Mouse (Mus musculus): ENCODE data around the gene Rabep2.
A peak's percentile ranks its signal among the peaks of the same experiment; 100 is the strongest.
"Not testable (repeated sequence)": the region's sequence is repeated elsewhere in the genome, so short reads cannot be mapped to it uniquely, and the experiment has no call there.

The Rabep2 gene

GRCm38 (mm10) chr7:126428631-126429502 lies at the start of gene Rabep2:
Gene Rabep2 (plus strand): TSS chr7:126428759.
- DNase-seq (ENCODE audit: low spot score), result peak; percentile 87

GRCm38 (mm10) chr7:126383565-126383964 lies 45.0 kb upstream of the Rabep2 start:
- no peak for DNase-seq (ENCODE audit: low spot score)

GRCm38 (mm10) chr7:126388185-126388584 lies 40.4 kb upstream of the Rabep2 start:
- no peak for DNase-seq (ENCODE audit: low spot score)

- not testable (repeated sequence) for DNase-seq (ENCODE audit: low spot score)
Measured at GRCm38 (mm10) chr7:126392086-126392884, 36.3 kb upstream of the Rabep2 start.

- peak; percentile 99 for DNase-seq (ENCODE audit: low spot score)
Measured at GRCm38 (mm10) chr7:126396298-126397119, 32.0 kb upstream of the Rabep2 start, which contains the start of gene Nfatc2ip. Gene Nfatc2ip (minus strand): TSS chr7:126396737.

GRCm38 (mm10) chr7:126397221-126397620 lies 31.3 kb upstream of the Rabep2 start:
- no peak for DNase-seq (ENCODE audit: low spot score)

- no peak for DNase-seq (ENCODE audit: low spot score)
Measured at GRCm38 (mm10) chr7:126397822-126398221, 30.7 kb upstream of the Rabep2 start.

- peak; percentile 32 for DNase-seq (ENCODE audit: low spot score)
Measured at GRCm38 (mm10) chr7:126399548-126399947, 29.0 kb upstream of the Rabep2 start.

GRCm38 (mm10) chr7:126402518-126402917 lies 26.0 kb upstream of the Rabep2 start:
- not testable (repeated sequence) for DNase-seq (ENCODE audit: low spot score)

- DNase-seq (ENCODE audit: low spot score), result no peak
Measured at GRCm38 (mm10) chr7:126408686-126409085, 19.9 kb upstream of the Rabep2 start.

GRCm38 (mm10) chr7:126411061-126411460 lies 17.5 kb upstream of the Rabep2 start:
- no peak for DNase-seq (ENCODE audit: low spot score)

- no peak for DNase-seq (ENCODE audit: low spot score)
Measured at GRCm38 (mm10) chr7:126414725-126415124, 13.8 kb upstream of the Rabep2 start, which contains the start of gene Cd19. Gene Cd19 (minus strand): TSS chr7:126414889.

GRCm38 (mm10) chr7:126416615-126417014 lies 11.9 kb upstream of the Rabep2 start:
- no peak for DNase-seq (ENCODE audit: low spot score)

GRCm38 (mm10) chr7:126417045-126417444 lies 11.5 kb upstream of the Rabep2 start:
- no peak for DNase-seq (ENCODE audit: low spot score)

GRCm38 (mm10) chr7:126417606-126418005 lies 11.0 kb upstream of the Rabep2 start:
- no peak for DNase-seq (ENCODE audit: low spot score)

GRCm38 (mm10) chr7:126418496-126418895 lies 10.1 kb upstream of the Rabep2 start:
- DNase-seq (ENCODE audit: low spot score), result no peak

GRCm38 (mm10) chr7:126421756-126422155 lies 6.8 kb upstream of the Rabep2 start:
- DNase-seq (ENCODE audit: low spot score), result no peak

- DNase-seq (ENCODE audit: low spot score), result no peak
Measured at GRCm38 (mm10) chr7:126424161-126424560, 4.4 kb upstream of the Rabep2 start.

GRCm38 (mm10) chr7:126427323-126427860 lies 1.2 kb upstream of the Rabep2 start:
- no peak for DNase-seq (ENCODE audit: low spot score)

GRCm38 (mm10) chr7:126428154-126428553 lies 405 bp upstream of the Rabep2 start:
- no peak for DNase-seq (ENCODE audit: low spot score)

GRCm38 (mm10) chr7:126429503-126429898 lies 942 bp downstream of the Rabep2 start:
- no peak for DNase-seq (ENCODE audit: low spot score)

- no peak for DNase-seq (ENCODE audit: low spot score)
Measured at GRCm38 (mm10) chr7:126430167-126430566, 1.6 kb downstream of the Rabep2 start.

Data from left cerebral cortex, adult 11 months (tissue).